Mouse (Mus musculus): ENCODE data around the gene Lrrc4c. TPM values are rescaled to one million over a fixed set of nuclear protein-coding genes. Genes with fewer than 3 reads are reported as not detected.

Gene Lrrc4c
- polyA plus RNA-seq, 1 experiment from 2014 or later, result 2.0 TPM

GRCm38 (mm10) chr2:97478175-97478924 is 1160.4 kb downstream of the Lrrc4c start:
- H3K4me2 ChIP-seq, result no peak overlapping the region
- H3K4me1 ChIP-seq (replicated peaks), result no peaks in the 10 kb centered on the region
- WGBS, result 69% methylated on average over 10 of the region's 10 CpGs
- H3K27me3 ChIP-seq, result no peaks in the 10 kb centered on the region
- no peak for ATAC-seq (ENCODE audit: insufficient number of reproducible peaks, insufficient read depth, low FRiP score, low TSS enrichment, low read depth)
- H3K9me3 ChIP-seq, result no peaks in the 10 kb centered on the region
- no peak overlapping the region for H3K27ac ChIP-seq
- no peak overlapping the region for H3K9ac ChIP-seq (replicated peaks)
- no peak overlapping the region for H3K4me3 ChIP-seq (replicated peaks)
- no peaks in the 10 kb centered on the region for H3K36me3 ChIP-seq

DNA sequence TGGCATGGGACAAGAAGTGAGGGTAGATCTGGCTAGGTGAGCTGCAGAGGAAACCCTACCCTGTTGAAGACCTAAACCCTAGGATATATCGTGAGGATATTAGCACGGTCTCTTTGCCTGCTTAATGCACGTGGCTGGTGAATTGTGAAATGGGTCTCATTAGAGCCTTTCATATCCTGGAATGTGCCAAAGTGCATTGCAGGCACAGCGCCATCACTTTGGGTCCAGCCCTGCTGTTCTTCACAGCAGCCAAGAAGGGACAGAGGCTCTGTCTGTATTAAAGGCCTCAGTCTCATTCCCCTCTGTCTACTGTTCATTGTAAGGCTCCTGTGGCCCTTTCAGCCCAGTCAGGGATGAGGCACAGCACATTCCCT is 1160.9 kb downstream of the Lrrc4c start:
- H3K27ac ChIP-seq, result no peak overlapping the region

DNA sequence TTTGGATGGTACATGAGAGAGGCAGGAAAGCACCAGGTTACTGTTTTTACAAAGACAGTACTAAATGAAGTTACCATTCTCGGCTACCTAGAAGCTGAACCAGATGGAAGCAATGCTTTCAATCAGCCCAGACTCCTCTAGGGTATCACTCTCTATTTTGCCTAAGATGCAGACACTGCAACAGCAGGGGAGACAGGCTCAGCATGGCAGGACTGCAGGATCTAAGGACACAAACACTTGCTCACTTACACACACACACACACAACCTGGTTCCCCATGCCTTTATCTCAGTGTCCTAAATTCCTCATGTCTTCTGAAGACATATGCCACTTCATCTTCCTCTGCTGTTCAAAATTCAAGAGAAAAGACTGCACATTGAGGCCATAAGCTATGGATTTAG is 1167.0 kb downstream of the Lrrc4c start:
- no peak overlapping the region for H3K4me3 ChIP-seq (replicated peaks)
- H3K9ac ChIP-seq (replicated peaks), result no peak overlapping the region
- no peaks in the 10 kb centered on the region for H3K4me1 ChIP-seq (replicated peaks)
- no peak overlapping the region for H3K27ac ChIP-seq
- 56% methylated on average over 1 of the region's 1 CpGs for WGBS
- H3K4me2 ChIP-seq, result no peak overlapping the region
- no peaks in the 10 kb centered on the region for H3K36me3 ChIP-seq
- no peak for ATAC-seq (ENCODE audit: insufficient number of reproducible peaks, insufficient read depth, low FRiP score, low TSS enrichment, low read depth)
- no peaks in the 10 kb centered on the region for H3K9me3 ChIP-seq
- no peaks in the 10 kb centered on the region for H3K27me3 ChIP-seq

More for the DNA sequence above, 1160.9 kb downstream of the Lrrc4c start:
- H3K9me3 ChIP-seq, result no peaks in the 10 kb centered on the region
- WGBS, result 78% methylated on average over 4 of the region's 4 CpGs
- H3K36me3 ChIP-seq, result no peaks in the 10 kb centered on the region
- no peak overlapping the region for H3K4me2 ChIP-seq
- H3K9ac ChIP-seq (replicated peaks), result no peak overlapping the region
- no peaks in the 10 kb centered on the region for H3K4me1 ChIP-seq (replicated peaks)
- no peak for ATAC-seq (ENCODE audit: insufficient number of reproducible peaks, insufficient read depth, low FRiP score, low TSS enrichment, low read depth)
- no peaks in the 10 kb centered on the region for H3K27me3 ChIP-seq
- no peak overlapping the region for H3K4me3 ChIP-seq (replicated peaks)

GRCm38 (mm10) chr2:97485609-97486008 is 1167.6 kb downstream of the Lrrc4c start:
- Histone ChIP-seq H3K4me1 (replicated peaks) (no peaks in the 10 kb centered on the region), H3K27me3 (no peaks in the 10 kb centered on the region), H3K9me3 (no peaks in the 10 kb centered on the region), H3K4me2 (no peak overlapping the region), H3K9ac (replicated peaks) (no peak overlapping the region), H3K4me3 (replicated peaks) (no peak overlapping the region), H3K27ac (no peak overlapping the region), H3K36me3 (no peaks in the 10 kb centered on the region)
- WGBS, result 76% methylated on average over 2 of the region's 2 CpGs
- no peak for ATAC-seq (ENCODE audit: insufficient number of reproducible peaks, insufficient read depth, low FRiP score, low TSS enrichment, low read depth)

GRCm38 (mm10) chr2:97487567-97487966 is 1169.6 kb downstream of the Lrrc4c start:
- no peak for ATAC-seq (ENCODE audit: insufficient number of reproducible peaks, insufficient read depth, low FRiP score, low TSS enrichment, low read depth)

GRCm38 (mm10) chr2:97497069-97497468 is 1179.1 kb downstream of the Lrrc4c start:
- H3K4me3 ChIP-seq (replicated peaks), result no peak overlapping the region
- H3K9ac ChIP-seq (replicated peaks), result no peak overlapping the region
- no peak overlapping the region for H3K27ac ChIP-seq
- ATAC-seq (ENCODE audit: insufficient number of reproducible peaks, insufficient read depth, low FRiP score, low TSS enrichment, low read depth), result no peak
- no peak overlapping the region for H3K4me2 ChIP-seq
- H3K9me3 ChIP-seq, result no peaks in the 10 kb centered on the region
- H3K4me1 ChIP-seq (replicated peaks), result no peaks in the 10 kb centered on the region
- H3K36me3 ChIP-seq, result no peaks in the 10 kb centered on the region
- H3K27me3 ChIP-seq, result no peaks in the 10 kb centered on the region

More at GRCm38 (mm10) chr2:97487567-97487966, 1169.6 kb downstream of the Lrrc4c start:
- Histone ChIP-seq H3K27me3 (no peaks in the 10 kb centered on the region), H3K4me2 (no peak overlapping the region), H3K9ac (replicated peaks) (no peak overlapping the region), H3K27ac (no peak overlapping the region), H3K9me3 (no peaks in the 10 kb centered on the region), H3K36me3 (no peaks in the 10 kb centered on the region), H3K4me3 (replicated peaks) (no peak overlapping the region), H3K4me1 (replicated peaks) (no peaks in the 10 kb centered on the region)
- 61% methylated on average over 5 of the region's 5 CpGs for WGBS

DNA sequence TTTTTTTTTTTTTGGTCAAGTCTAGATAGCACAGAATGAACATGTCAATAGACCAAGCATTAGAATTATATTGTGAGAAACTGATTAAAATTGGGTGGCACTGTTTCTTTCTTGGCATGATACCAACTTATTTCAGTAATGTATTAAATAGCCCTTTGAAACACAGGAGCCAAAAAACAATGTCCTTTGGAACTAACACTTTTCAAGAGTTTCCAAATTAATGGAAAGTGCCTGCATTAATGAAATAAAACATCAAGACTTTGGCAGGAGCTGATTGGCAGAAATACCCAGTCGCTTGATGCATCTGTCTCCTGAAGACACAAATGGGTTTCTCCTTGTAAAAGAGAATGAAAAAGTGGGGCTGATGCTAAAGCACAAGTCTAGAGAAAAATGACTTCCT is 1184.5 kb downstream of the Lrrc4c start:
- WGBS, result 89% methylated on average over 1 of the region's 1 CpGs

GRCm38 (mm10) chr2:97504902-97505301 is 1186.9 kb downstream of the Lrrc4c start:
- no peak overlapping the region for H3K4me3 ChIP-seq (replicated peaks)
- no peak overlapping the region for H3K4me2 ChIP-seq
- ATAC-seq (ENCODE audit: insufficient number of reproducible peaks, insufficient read depth, low FRiP score, low TSS enrichment, low read depth), result no peak
- H3K27ac ChIP-seq, result no peak overlapping the region
- no peaks in the 10 kb centered on the region for H3K27me3 ChIP-seq
- WGBS, result 66% methylated on average over 5 of the region's 5 CpGs
- no peaks in the 10 kb centered on the region for H3K9me3 ChIP-seq
- no peak overlapping the region for H3K9ac ChIP-seq (replicated peaks)
- H3K4me1 ChIP-seq (replicated peaks), result no peaks in the 10 kb centered on the region
- no peaks in the 10 kb centered on the region for H3K36me3 ChIP-seq

More for the DNA sequence above, 1184.5 kb downstream of the Lrrc4c start:
- H3K4me3 ChIP-seq (replicated peaks), result no peak overlapping the region
- no peak for ATAC-seq (ENCODE audit: insufficient number of reproducible peaks, insufficient read depth, low FRiP score, low TSS enrichment, low read depth)
- H3K36me3 ChIP-seq, result no peaks in the 10 kb centered on the region
- no peak overlapping the region for H3K9ac ChIP-seq (replicated peaks)
- no peaks in the 10 kb centered on the region for H3K27me3 ChIP-seq
- H3K4me2 ChIP-seq, result no peak overlapping the region
- no peak overlapping the region for H3K27ac ChIP-seq
- no peaks in the 10 kb centered on the region for H3K4me1 ChIP-seq (replicated peaks)
- no peaks in the 10 kb centered on the region for H3K9me3 ChIP-seq

DNA sequence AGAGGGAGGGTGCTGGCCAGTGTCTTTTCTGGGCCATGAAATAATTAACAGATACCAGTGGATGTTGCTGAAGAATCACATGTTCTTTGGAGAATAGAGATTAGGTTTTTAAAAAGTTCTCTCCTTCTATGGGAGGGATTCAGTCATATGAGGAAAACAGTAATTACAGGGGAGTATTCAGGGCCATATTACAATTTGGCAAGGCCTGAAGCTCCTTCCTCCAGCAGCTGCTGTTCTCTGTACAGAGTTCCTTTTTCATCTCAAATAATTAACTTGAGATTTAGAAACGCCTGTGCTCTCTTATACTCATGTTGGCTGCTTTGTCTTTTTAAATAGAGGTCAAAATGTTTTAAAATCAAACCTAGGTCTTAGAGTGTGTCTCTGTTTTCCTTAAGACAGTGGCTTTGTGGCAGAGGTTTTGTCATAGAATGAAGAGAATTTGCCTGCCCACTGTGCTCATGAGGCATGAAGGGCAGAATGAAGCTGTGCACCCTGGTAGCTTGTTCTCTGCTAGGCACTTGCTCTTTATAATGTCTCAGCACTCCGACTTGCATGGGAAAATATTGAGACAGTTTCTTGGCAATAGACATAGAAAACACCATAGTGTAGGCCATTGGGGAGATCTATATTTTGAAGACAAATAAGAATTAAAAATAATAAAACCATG is 1206.4 kb downstream of the Lrrc4c start:
- Histone ChIP-seq H3K4me3 (replicated peaks) (no peak overlapping the region), H3K27me3 (no peaks in the 10 kb centered on the region), H3K4me1 (replicated peaks) (no peaks in the 10 kb centered on the region), H3K9ac (replicated peaks) (no peak overlapping the region), H3K9me3 (no peaks in the 10 kb centered on the region), H3K4me2 (no peak overlapping the region), H3K36me3 (no peaks in the 10 kb centered on the region), H3K27ac (no peak overlapping the region)
- no peak for ATAC-seq (ENCODE audit: insufficient number of reproducible peaks, insufficient read depth, low FRiP score, low TSS enrichment, low read depth)
- 71% methylated on average over 2 of the region's 2 CpGs for WGBS

GRCm38 (mm10) chr2:97525107-97525506 is 1207.1 kb downstream of the Lrrc4c start:
- Histone ChIP-seq H3K27ac (no peak overlapping the region), H3K27me3 (no peaks in the 10 kb centered on the region), H3K4me1 (replicated peaks) (no peaks in the 10 kb centered on the region), H3K4me3 (replicated peaks) (no peak overlapping the region), H3K9me3 (no peaks in the 10 kb centered on the region), H3K9ac (replicated peaks) (no peak overlapping the region), H3K4me2 (no peak overlapping the region), H3K36me3 (no peaks in the 10 kb centered on the region)
- ATAC-seq (ENCODE audit: insufficient number of reproducible peaks, insufficient read depth, low FRiP score, low TSS enrichment, low read depth), result no peak
- WGBS, result 92% methylated on average over 2 of the region's 2 CpGs

DNA sequence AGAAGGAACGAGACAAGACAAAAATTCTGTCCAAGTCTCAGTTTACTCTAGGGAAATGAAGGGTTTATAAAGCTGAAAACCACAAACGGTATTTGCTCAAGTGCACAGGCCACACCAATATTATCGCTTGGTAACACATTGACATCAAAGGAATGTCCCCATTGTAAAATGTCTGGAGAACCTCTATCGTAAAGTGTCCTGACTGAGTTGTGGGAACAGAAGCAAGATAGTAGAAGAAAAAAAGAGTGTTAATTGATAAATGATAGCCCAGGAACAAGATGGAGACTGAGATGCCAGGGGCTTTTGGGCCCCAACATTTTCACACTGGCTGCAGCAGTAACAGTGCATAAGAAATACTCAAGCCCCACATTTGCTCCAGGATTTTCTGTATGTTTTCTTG is 1212.7 kb downstream of the Lrrc4c start:
- Histone ChIP-seq H3K9ac (replicated peaks) (no peak overlapping the region), H3K4me2 (no peak overlapping the region), H3K27me3 (no peaks in the 10 kb centered on the region), H3K4me3 (replicated peaks) (no peak overlapping the region), H3K9me3 (no peaks in the 10 kb centered on the region), H3K36me3 (no peaks in the 10 kb centered on the region), H3K4me1 (replicated peaks) (no peaks in the 10 kb centered on the region), H3K27ac (no peak overlapping the region)
- 49% methylated on average over 4 of the region's 4 CpGs for WGBS
- no peak for ATAC-seq (ENCODE audit: insufficient number of reproducible peaks, insufficient read depth, low FRiP score, low TSS enrichment, low read depth)
